Mouse (Mus musculus) CH12.LX (cell line): Measurements from ENCODE around the gene Camp. TPM values are rescaled to one million over a fixed set of nuclear protein-coding genes. Genes with fewer than 3 reads are reported as not detected.

ENCODE experiments used
- DNase-seq: peaks from one replicate; pipeline ENCODE4 v3.0.0-alpha.2; 2013; ENCODE audit errors: extremely low read depth
- H3K27ac ChIP-seq: 2 replicates; pipeline ENCODE4 v1.5.1; 2012; ENCODE audit warnings: low read depth, mild to moderate bottlenecking, control low read depth, moderate library complexity; ENCODE audit not compliant: insufficient read depth
- H3K27me3 ChIP-seq: replicated peaks from 2 replicates; pipeline ENCODE3; 2012; ENCODE audit warnings: inconsistent platforms
- H3K36me3 ChIP-seq, 2 experiments: replicated peaks in 1 of 2; 2 replicates each; pipeline versions ENCODE3 to v1.6.1; 2012; ENCODE audit warnings: inconsistent platforms in 1 of 2, low read length in 1 of 2, mild to moderate bottlenecking in 1 of 2, mixed read lengths in 1 of 2, moderate library complexity in 1 of 2; ENCODE audit not compliant: control insufficient read depth in 1 of 2, insufficient read depth in 1 of 2
- H3K4me1 ChIP-seq, 2 experiments: 2 replicates each; pipeline ENCODE4 v1.6.1; 2012; ENCODE audit warnings: inconsistent platforms in 1 of 2, moderate library complexity in 1 of 2; ENCODE audit not compliant: insufficient read depth in 2 of 2, control insufficient read depth in 1 of 2
- H3K4me2 ChIP-seq: 2 replicates; pipeline ENCODE4 v1.6.1; 2012; ENCODE audit warnings: low read depth, mild to moderate bottlenecking, control low read depth; ENCODE audit not compliant: poor library complexity, insufficient read depth, severe bottlenecking
- H3K4me3 ChIP-seq, 3 experiments: fragments of 150-350 bp in 1 of 3; sonication (generic) in 1 of 3; replicated peaks in 1 of 3; 2 replicates each; pipeline versions ENCODE3 to v1.5.1; 2011 to 2012; ENCODE audit warnings: low read depth in 2 of 3, low read length in 2 of 3, mild to moderate bottlenecking in 2 of 3, moderate library complexity in 2 of 3, control low read depth in 1 of 3, improper control_type of control experiment in 1 of 3, inconsistent platforms in 1 of 3, mixed read lengths in 1 of 3; ENCODE audit not compliant: poor library complexity in 1 of 3
- H3K79me2 ChIP-seq: replicated peaks from 2 replicates; pipeline ENCODE4 v1.6.1; 2012; ENCODE audit warnings: mild to moderate bottlenecking, moderate library complexity; ENCODE audit not compliant: control insufficient read depth, poor library complexity, insufficient read depth, severe bottlenecking; ENCODE audit errors: extremely low read depth
- H3K9ac ChIP-seq: 2 replicates; pipeline ENCODE4 v1.6.1; 2012; ENCODE audit warnings: low read depth, mild to moderate bottlenecking, control low read depth, moderate library complexity; ENCODE audit not compliant: insufficient read depth
- H3K9me3 ChIP-seq: replicated peaks from 2 replicates; pipeline ENCODE3; 2012; ENCODE audit warnings: low read length, inconsistent platforms, mixed read lengths
- BHLHE40 ChIP-seq: IDR thresholded peaks from 2 replicates; pipeline ENCODE4 v1.6.1; 2011; ENCODE audit warnings: mild to moderate bottlenecking, low read depth, low read length, improper control_type of control experiment
- CHD2 ChIP-seq: IDR thresholded peaks from 2 replicates; pipeline ENCODE4 v1.6.1; 2011; ENCODE audit warnings: low read length, improper control_type of control experiment
- CTCF ChIP-seq, 2 experiments: IDR thresholded peaks in 1 of 2; conservative IDR thresholded peaks in 1 of 2; 2 replicates each; pipeline ENCODE4 v1.5.1; 2011 to 2012; ENCODE audit warnings: low read depth in 2 of 2, low read length in 2 of 2, improper control_type of control experiment in 1 of 2, inconsistent platforms in 1 of 2, mild to moderate bottlenecking in 1 of 2, moderate library complexity in 1 of 2
- E2F4 ChIP-seq: IDR thresholded peaks from 2 replicates; pipeline ENCODE4 v1.6.1; 2011; ENCODE audit warnings: low read depth, low read length, improper control_type of control experiment; ENCODE audit not compliant: insufficient replicate concordance
- ELF1 ChIP-seq: IDR thresholded peaks from 2 replicates; pipeline ENCODE4 v1.6.1; 2014; ENCODE audit warnings: low read depth, mild to moderate bottlenecking, inconsistent platforms, low read length, improper control_type of control experiment
- ETS1 ChIP-seq: conservative IDR thresholded peaks from 2 replicates; pipeline ENCODE4 v1.6.1; 2012; ENCODE audit warnings: low read depth, mild to moderate bottlenecking, inconsistent platforms, low read length, improper control_type of control experiment, moderate library complexity
- MAFK ChIP-seq: IDR thresholded peaks from 2 replicates; pipeline ENCODE4 v1.6.1; 2011; ENCODE audit warnings: low read length, improper control_type of control experiment; ENCODE audit not compliant: insufficient replicate concordance
- MAX ChIP-seq: IDR thresholded peaks from 2 replicates; pipeline ENCODE4 v1.6.1; 2011; ENCODE audit warnings: low read length, improper control_type of control experiment
- MEF2A ChIP-seq: IDR thresholded peaks from 2 replicates; pipeline ENCODE4 v1.6.1; 2014; ENCODE audit warnings: low read depth, mild to moderate bottlenecking, inconsistent platforms, low read length, improper control_type of control experiment, borderline replicate concordance
- MYC ChIP-seq: IDR thresholded peaks from 2 replicates; pipeline ENCODE4 v1.6.1; 2011; ENCODE audit warnings: low read depth, mild to moderate bottlenecking, improper control_type of control experiment, low read length
- NRF1 ChIP-seq: IDR thresholded peaks from 2 replicates; pipeline ENCODE4 v1.6.1; 2014; ENCODE audit warnings: low read depth, mild to moderate bottlenecking, inconsistent platforms, low read length, improper control_type of control experiment, moderate library complexity
- POLR2AphosphoS2 ChIP-seq: IDR thresholded peaks from 2 replicates; pipeline ENCODE4 v1.6.1; 2011; ENCODE audit warnings: low read depth, low read length, improper control_type of control experiment
- RAD21 ChIP-seq: IDR thresholded peaks from 2 replicates; pipeline ENCODE4 v1.6.1; 2011; ENCODE audit warnings: low read depth, mild to moderate bottlenecking, low read length, improper control_type of control experiment, moderate library complexity
- SIN3A ChIP-seq: IDR thresholded peaks from 2 replicates; pipeline ENCODE4 v1.6.1; 2012; ENCODE audit warnings: low read length, improper control_type of control experiment, inconsistent platforms
- UBTF ChIP-seq: IDR thresholded peaks from 2 replicates; pipeline ENCODE4 v1.6.1; 2012; ENCODE audit warnings: low read depth, mild to moderate bottlenecking, inconsistent platforms, low read length, improper control_type of control experiment, moderate library complexity
- ZKSCAN1 ChIP-seq: IDR thresholded peaks from 2 replicates; pipeline ENCODE4 v1.6.1; 2012; ENCODE audit warnings: low read depth, inconsistent platforms, low read length, improper control_type of control experiment, borderline replicate concordance
- ZNF384 ChIP-seq: IDR thresholded peaks from 2 replicates; pipeline ENCODE4 v1.6.1; 2012; ENCODE audit warnings: low read depth, low read length, improper control_type of control experiment, inconsistent platforms
- dilution Hi-C: fragments of 300-500 bp; cut with MboI; formaldehyde crosslinking; loops from 2 replicates; pipeline ENCODE4 v1.14.3; 2020; ENCODE audit warnings: low sequenced_read_pairs; ENCODE audit not compliant: extremely low pct_unique_long_range_greater_than_20kb, extremely low pct_ligation_motif_present
- in situ Hi-C: fragments of 300-500 bp; cut with MboI; formaldehyde crosslinking; loops from 3 replicates; pipeline ENCODE4 v1.14.3; 2019; ENCODE audit warnings: low sequenced_read_pairs, low pct_ligation_motif_present, low pct_unique_long_range_greater_than_20kb, mixed read lengths
- polyA plus RNA-seq: library from polyadenylated mRNA; unstranded; fragments of >175 nt; gene quantifications from 2 replicates; pipeline ENCODE4 v1.2.1, GENCODE M21; 2012; ENCODE audit warnings: low read depth; ENCODE audit not compliant: insufficient read length
- total RNA-seq, 2 experiments: library from RNA; depleted of rRNA; stranded (reverse); fragments of 300-350 nt in 1 of 2; fragments of >200 nt in 1 of 2; gene quantifications; 2 replicates each; pipeline ENCODE4 v1.2.3; 2012 to 2014

Camp gene
- total and polyA plus RNA-seq, 3 experiments, result not detected

DNA sequence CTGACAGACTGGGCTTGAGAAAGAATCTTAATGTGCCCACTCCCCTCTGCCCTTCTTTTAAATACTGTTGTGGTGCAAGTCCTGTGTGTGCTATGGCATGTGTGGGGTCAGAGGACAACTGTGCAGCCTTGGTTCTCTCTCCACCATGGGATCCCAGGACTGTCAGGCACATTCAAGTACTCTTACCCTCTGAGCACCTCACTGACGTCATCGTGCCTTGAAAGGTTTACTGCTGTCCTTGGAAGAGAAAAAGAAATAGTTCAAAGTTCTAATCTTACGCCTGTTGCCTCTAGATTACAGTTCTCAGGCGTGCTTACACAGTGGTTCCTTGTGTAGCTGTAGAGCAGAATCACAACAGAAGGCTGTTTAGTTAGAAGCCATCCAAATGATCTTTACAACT is 36.8 kb upstream of the Camp start:
- Histone ChIP-seq H3K9ac (no peak overlapping the region), H3K36me3 (peaks cover 83 to 99% of the 10 kb centered on the region in 2 experiments), H3K4me2 (no peak overlapping the region), H3K27me3 (no peaks in the 10 kb centered on the region), H3K9me3 (no peaks in the 10 kb centered on the region), H3K4me3 (no peak overlapping the region), H3K27ac (no peak overlapping the region), H3K4me1 (no peaks in the 10 kb centered on the region; a peak in 2 of 4 replicates), H3K79me2 (peaks cover 4% of the 10 kb centered on the region; the same call in 1 of the 2 replicates)
- in situ Hi-C loops, result no loop called here
- no peak for TF ChIP-seq ETS1
- no peak for TF ChIP-seq CTCF (conservative IDR thresholded peaks at IDR 0.05 in 1 of 2, IDR thresholded peaks at IDR 0.05 in 1 of 2; ENCODE audit: low read depth in 2 of 2, low read length in 2 of 2)
- no peak for TF ChIP-seq NRF1
- no peak for TF ChIP-seq MAFK
- no peak for TF ChIP-seq ZNF384
- no peak for DNase-seq
- dilution Hi-C loops, result no loop called here

DNA sequence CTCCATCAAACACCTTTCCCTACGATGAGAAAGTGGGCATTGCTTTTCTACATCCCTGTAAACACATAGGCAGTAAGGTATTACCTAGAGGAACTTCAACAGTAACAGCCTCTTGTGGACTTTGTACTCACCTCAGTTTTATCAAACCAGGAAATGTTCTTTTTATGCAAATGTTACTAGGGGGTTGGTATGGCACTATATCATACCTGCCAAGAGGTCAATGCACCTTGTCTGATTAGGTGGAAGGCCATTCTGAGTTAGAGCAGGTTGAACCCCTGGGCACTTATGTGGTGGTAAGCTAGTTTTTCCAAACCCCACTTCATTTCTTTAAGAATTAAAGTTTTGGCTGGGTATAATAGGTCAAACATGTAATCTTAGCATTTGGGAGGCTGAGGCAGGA is 29.9 kb upstream of the Camp start:
- Histone ChIP-seq H3K4me3 (no peak overlapping the region), H3K27ac (no peak overlapping the region), H3K27me3 (no peaks in the 10 kb centered on the region), H3K9ac (no peak overlapping the region), H3K36me3 (peaks cover 52 to 67% of the 10 kb centered on the region in 2 experiments), H3K9me3 (no peaks in the 10 kb centered on the region), H3K4me1 (peaks cover 2 to 36% of the 10 kb centered on the region in 2 experiments; a peak in 3 of 4 replicates)
- dilution Hi-C loops, result no loop called here
- in situ Hi-C loops, result no loop called here
- TF ChIP-seq NRF1 (no peak), RAD21 (no peak), UBTF (no peak), SIN3A (no peak), E2F4 (no peak), MEF2A (no peak)
- TF ChIP-seq, all 38 proteins: peak for 0
- Histone ChIP-seq H3K79me2 (peaks cover 47% of the 10 kb centered on the region), H3K4me2 (no peak overlapping the region)
- DNase-seq, result no peak

DNA sequence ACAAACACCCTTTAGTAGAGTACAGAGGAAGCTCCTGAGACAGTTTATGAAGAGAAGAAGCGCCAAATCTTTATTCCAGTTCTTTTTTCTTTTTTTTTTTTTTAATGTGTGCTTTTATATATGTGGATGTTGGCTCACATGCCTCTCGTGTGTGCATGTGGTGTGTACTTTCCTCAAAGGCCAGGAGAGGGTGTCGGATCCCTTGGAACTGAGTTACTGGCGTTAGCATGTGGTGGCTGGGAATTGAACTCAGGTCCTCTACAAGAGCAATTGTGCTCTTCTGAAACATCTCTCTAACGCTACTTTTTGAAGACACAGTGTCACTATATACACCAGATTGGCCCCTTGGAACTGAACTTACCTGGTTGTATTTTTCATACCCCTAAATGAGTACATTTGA is 28.2 kb upstream of the Camp start:
- H3K27me3 ChIP-seq, result no peaks in the 10 kb centered on the region
- in situ Hi-C loops, result no loop called here
- peaks cover 40 to 52% of the 10 kb centered on the region in 2 experiments for H3K36me3 ChIP-seq
- TF ChIP-seq ELF1, result no peak
- no peak for TF ChIP-seq ZKSCAN1
- peak in 1 of 2 experiments; percentile 28; a peak in 2 of 4 replicates for TF ChIP-seq CTCF (conservative IDR thresholded peaks at IDR 0.05 in 1 of 2, IDR thresholded peaks at IDR 0.05 in 1 of 2; ENCODE audit: low read depth in 2 of 2, low read length in 2 of 2)
- TF ChIP-seq BHLHE40, result peak; percentile 46; the same call in 1 of the 2 replicates
- no peak for TF ChIP-seq MEF2A
- no peak for TF ChIP-seq SIN3A
- TF ChIP-seq MYC, result peak; percentile 72
- no peak for TF ChIP-seq CHD2
- TF ChIP-seq POLR2AphosphoS2, result no peak
- peak; percentile 54; the same call in 1 of the 2 replicates for TF ChIP-seq MAX
- peak overlapping the region; percentile 95 for H3K4me2 ChIP-seq
- dilution Hi-C loops, result no loop called here
- no peak overlapping the region for H3K27ac ChIP-seq
- peaks cover 2 to 36% of the 10 kb centered on the region in 2 experiments; a peak in 3 of 4 replicates for H3K4me1 ChIP-seq
- peaks cover 47% of the 10 kb centered on the region for H3K79me2 ChIP-seq
- no peaks in the 10 kb centered on the region for H3K9me3 ChIP-seq
- DNase-seq, result peak; percentile 45
- H3K4me3 ChIP-seq, result peak overlapping the region; percentile 87 to 97 (median 92)
- H3K9ac ChIP-seq, result peak overlapping the region; percentile 90; the same call in 1 of the 2 replicates
